Mouse (Mus musculus): ENCODE data around the gene Dip2c.

DNA sequence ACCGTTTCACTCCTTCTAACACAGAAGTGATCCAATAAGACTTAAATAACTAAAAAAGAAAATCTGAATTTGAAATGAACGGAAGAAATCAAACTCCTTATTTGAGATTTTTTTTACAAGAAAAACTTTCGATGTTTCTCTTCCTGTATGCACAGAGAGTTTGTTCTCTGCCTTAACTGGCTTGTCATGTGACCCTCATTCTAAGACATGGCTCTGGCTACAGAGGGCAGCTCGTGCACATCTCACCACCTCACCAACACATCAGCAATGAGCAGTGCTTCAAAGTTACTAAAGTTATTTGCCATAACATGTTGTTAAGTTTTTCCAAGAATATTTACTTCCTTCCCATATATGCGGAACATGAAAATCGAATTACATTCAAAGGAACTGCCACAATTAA lies 418.3 kb downstream of the Dip2c start:
- TF ChIP-seq CTCF (IDR thresholded peaks at IDR 0.05; ENCODE audit: low read depth, low read length) (no peak), GATA1 (IDR thresholded peaks at IDR 0.05; ENCODE audit: borderline replicate concordance, low read length) (no peak), TAL1 (conservative IDR thresholded peaks at IDR 0.05; ENCODE audit: low read depth, low read length) (no peak), POLR2AphosphoS5 (IDR thresholded peaks at IDR 0.05; ENCODE audit: insufficient replicate concordance, low read depth, low read length) (no peak), GATA2 (IDR thresholded peaks at IDR 0.05; ENCODE audit: borderline replicate concordance, low read depth, low read length) (no peak)
